Mouse (Mus musculus): ENCODE data around the gene Samd4. TPM values are rescaled to one million over a fixed set of nuclear protein-coding genes. Genes with fewer than 3 reads are reported as not detected.

Samd4 gene
- polyA plus RNA-seq, 1 experiment from 2014 or later: 16.2 TPM

- ATAC-seq (ENCODE audit: insufficient number of reproducible peaks, low FRiP score, low TSS enrichment, low read depth): no peak
- no peak overlapping the region for H3K4me2 ChIP-seq
- no peaks in the 10 kb centered on the region for H3K9me3 ChIP-seq
- H3K36me3 ChIP-seq: peaks cover 9% of the 10 kb centered on the region; the same call in 1 of the 2 replicates
- no peak overlapping the region for H3K4me3 ChIP-seq
- no peak overlapping the region for H3K9ac ChIP-seq
- no peak overlapping the region for H3K27ac ChIP-seq
- 58% methylated on average over 6 of the region's 6 CpGs for WGBS
- no peaks in the 10 kb centered on the region for H3K27me3 ChIP-seq
- peaks cover 18% of the 10 kb centered on the region; the same call in 1 of the 2 replicates for H3K4me1 ChIP-seq
These were observed 31.7 kb downstream of the Samd4 start for GRCm38 (mm10) chr14:46914356-46914755.

- H3K4me2 ChIP-seq: no peak overlapping the region
- H3K36me3 ChIP-seq: peaks cover 3% of the 10 kb centered on the region; the same call in 1 of the 2 replicates
- H3K4me1 ChIP-seq: peaks cover 24% of the 10 kb centered on the region; the same call in 1 of the 2 replicates
- no peaks in the 10 kb centered on the region for H3K9me3 ChIP-seq
- no peak overlapping the region for H3K27ac ChIP-seq
- no peak overlapping the region for H3K4me3 ChIP-seq
- H3K27me3 ChIP-seq: no peaks in the 10 kb centered on the region
- no peak overlapping the region for H3K9ac ChIP-seq
- WGBS: 70% methylated on average over 6 of the region's 6 CpGs
- ATAC-seq (ENCODE audit: insufficient number of reproducible peaks, low FRiP score, low TSS enrichment, low read depth): no peak
These were observed 32.9 kb downstream of the Samd4 start for GRCm38 (mm10) chr14:46915555-46915954.

- Histone ChIP-seq H3K27ac (no peak overlapping the region), H3K4me1 (peaks cover 26% of the 10 kb centered on the region; the same call in 1 of the 2 replicates), H3K4me2 (no peak overlapping the region), H3K4me3 (no peak overlapping the region), H3K9ac (no peak overlapping the region), H3K27me3 (no peaks in the 10 kb centered on the region), H3K9me3 (no peaks in the 10 kb centered on the region), H3K36me3 (0 out of 2 replicates have a peak, but pooled peaks cover under 1% of the 10 kb centered on the region)
- 49% methylated on average over 4 of the region's 4 CpGs for WGBS
- ATAC-seq (ENCODE audit: insufficient number of reproducible peaks, low FRiP score, low TSS enrichment, low read depth): no peak
These were observed 33.9 kb downstream of the Samd4 start for GRCm38 (mm10) chr14:46916581-46916980.

- no peak overlapping the region for H3K9ac ChIP-seq
- H3K27me3 ChIP-seq: no peaks in the 10 kb centered on the region
- no peak for ATAC-seq (ENCODE audit: insufficient number of reproducible peaks, low FRiP score, low TSS enrichment, low read depth)
- H3K27ac ChIP-seq: no peak overlapping the region
- H3K9me3 ChIP-seq: no peaks in the 10 kb centered on the region
- H3K36me3 ChIP-seq: no peaks in the 10 kb centered on the region
- 88% methylated on average over 5 of the region's 5 CpGs for WGBS
- H3K4me1 ChIP-seq: peaks cover 26% of the 10 kb centered on the region; the same call in 1 of the 2 replicates
- no peak overlapping the region for H3K4me3 ChIP-seq
- H3K4me2 ChIP-seq: no peak overlapping the region
These were observed 34.5 kb downstream of the Samd4 start for GRCm38 (mm10) chr14:46917136-46917535.

GRCm38 (mm10) chr14:46917581-46917980, 34.9 kb downstream of the Samd4 start:
- 86% methylated on average over 3 of the region's 3 CpGs for WGBS
- no peak overlapping the region for H3K4me3 ChIP-seq
- no peak overlapping the region for H3K9ac ChIP-seq
- H3K4me1 ChIP-seq: peaks cover 26% of the 10 kb centered on the region; the same call in 1 of the 2 replicates
- ATAC-seq (ENCODE audit: insufficient number of reproducible peaks, low FRiP score, low TSS enrichment, low read depth): no peak
- no peak overlapping the region for H3K4me2 ChIP-seq
- H3K27ac ChIP-seq: no peak overlapping the region
- H3K36me3 ChIP-seq: no peaks in the 10 kb centered on the region
- no peaks in the 10 kb centered on the region for H3K9me3 ChIP-seq
- H3K27me3 ChIP-seq: no peaks in the 10 kb centered on the region

GRCm38 (mm10) chr14:46920496-46920895, 37.8 kb downstream of the Samd4 start:
- no peak for ATAC-seq (ENCODE audit: insufficient number of reproducible peaks, low FRiP score, low TSS enrichment, low read depth)
- peaks cover 30% of the 10 kb centered on the region for H3K4me1 ChIP-seq
- no peaks in the 10 kb centered on the region for H3K36me3 ChIP-seq
- WGBS: 73% methylated on average over 5 of the region's 5 CpGs
- no peak overlapping the region for H3K4me3 ChIP-seq
- no peaks in the 10 kb centered on the region for H3K9me3 ChIP-seq
- no peak overlapping the region for H3K4me2 ChIP-seq
- H3K27ac ChIP-seq: no peak overlapping the region
- H3K9ac ChIP-seq: 0 out of 2 replicates have a peak overlapping the region, but pooled peaks have one; percentile 2
- H3K27me3 ChIP-seq: no peaks in the 10 kb centered on the region

GRCm38 (mm10) chr14:46921178-46921975, 38.7 kb downstream of the Samd4 start:
- ATAC-seq (ENCODE audit: insufficient number of reproducible peaks, low FRiP score, low TSS enrichment, low read depth): no peak
- 83% methylated on average over 9 of the region's 9 CpGs for WGBS
- H3K4me2 ChIP-seq: no peak overlapping the region
- H3K27ac ChIP-seq: no peak overlapping the region
- peaks cover 29% of the 10 kb centered on the region for H3K4me1 ChIP-seq
- H3K9me3 ChIP-seq: no peaks in the 10 kb centered on the region
- no peaks in the 10 kb centered on the region for H3K27me3 ChIP-seq
- peaks cover 4% of the 10 kb centered on the region; the same call in 1 of the 2 replicates for H3K36me3 ChIP-seq
- H3K4me3 ChIP-seq: no peak overlapping the region
- H3K9ac ChIP-seq: no peak overlapping the region

- H3K4me3 ChIP-seq: no peak overlapping the region
- H3K9me3 ChIP-seq: no peaks in the 10 kb centered on the region
- ATAC-seq (ENCODE audit: insufficient number of reproducible peaks, low FRiP score, low TSS enrichment, low read depth): no peak
- peaks cover 22% of the 10 kb centered on the region for H3K4me1 ChIP-seq
- 64% methylated on average over 10 of the region's 10 CpGs for WGBS
- H3K36me3 ChIP-seq: peaks cover 7% of the 10 kb centered on the region; the same call in 1 of the 2 replicates
- H3K27ac ChIP-seq: no peak overlapping the region
- no peaks in the 10 kb centered on the region for H3K27me3 ChIP-seq
- no peak overlapping the region for H3K9ac ChIP-seq
- no peak overlapping the region for H3K4me2 ChIP-seq
These were observed 41.3 kb downstream of the Samd4 start for GRCm38 (mm10) chr14:46923931-46924330.

GRCm38 (mm10) chr14:46924422-46924821, 41.8 kb downstream of the Samd4 start:
- Histone ChIP-seq H3K27me3 (no peaks in the 10 kb centered on the region), H3K36me3 (peaks cover 7% of the 10 kb centered on the region; the same call in 1 of the 2 replicates), H3K4me2 (no peak overlapping the region), H3K9me3 (no peaks in the 10 kb centered on the region), H3K9ac (no peak overlapping the region), H3K27ac (no peak overlapping the region), H3K4me1 (peaks cover 22% of the 10 kb centered on the region), H3K4me3 (no peak overlapping the region)
- 75% methylated on average over 5 of the region's 5 CpGs for WGBS
- no peak for ATAC-seq (ENCODE audit: insufficient number of reproducible peaks, low FRiP score, low TSS enrichment, low read depth)

GRCm38 (mm10) chr14:46928556-46928955, 45.9 kb downstream of the Samd4 start:
- H3K9me3 ChIP-seq: no peaks in the 10 kb centered on the region
- WGBS: 90% methylated on average over 6 of the region's 6 CpGs
- peaks cover 18% of the 10 kb centered on the region for H3K4me1 ChIP-seq
- no peak overlapping the region for H3K27ac ChIP-seq
- no peak for ATAC-seq (ENCODE audit: insufficient number of reproducible peaks, low FRiP score, low TSS enrichment, low read depth)
- peaks cover 7% of the 10 kb centered on the region; the same call in 1 of the 2 replicates for H3K36me3 ChIP-seq
- H3K9ac ChIP-seq: no peak overlapping the region
- no peak overlapping the region for H3K4me3 ChIP-seq
- no peaks in the 10 kb centered on the region for H3K27me3 ChIP-seq
- H3K4me2 ChIP-seq: no peak overlapping the region

GRCm38 (mm10) chr14:46932121-46932520, 49.5 kb downstream of the Samd4 start:
- no peak overlapping the region for H3K9ac ChIP-seq
- peaks cover 9% of the 10 kb centered on the region for H3K4me1 ChIP-seq
- no peak for ATAC-seq (ENCODE audit: insufficient number of reproducible peaks, low FRiP score, low TSS enrichment, low read depth)
- WGBS: 87% methylated on average over 13 of the region's 13 CpGs
- H3K36me3 ChIP-seq: no peaks in the 10 kb centered on the region
- H3K4me2 ChIP-seq: no peak overlapping the region
- H3K27me3 ChIP-seq: no peaks in the 10 kb centered on the region
- H3K9me3 ChIP-seq: no peaks in the 10 kb centered on the region
- H3K27ac ChIP-seq: no peak overlapping the region
- H3K4me3 ChIP-seq: no peak overlapping the region

- Histone ChIP-seq H3K4me3 (no peak overlapping the region), H3K9ac (no peak overlapping the region), H3K9me3 (no peaks in the 10 kb centered on the region), H3K36me3 (no peaks in the 10 kb centered on the region), H3K4me1 (peaks cover 9% of the 10 kb centered on the region), H3K27me3 (no peaks in the 10 kb centered on the region), H3K4me2 (no peak overlapping the region), H3K27ac (no peak overlapping the region)
- WGBS: 41% methylated on average over 6 of the region's 6 CpGs
- ATAC-seq (ENCODE audit: insufficient number of reproducible peaks, low FRiP score, low TSS enrichment, low read depth): no peak
These were observed 50.1 kb downstream of the Samd4 start for GRCm38 (mm10) chr14:46932708-46933107.
